Mouse (Mus musculus): ENCODE data around the gene Prf1.

Gene Prf1

GRCm38 (mm10) chr10:61297477-61297876 is at the start of gene Prf1:
TSS of gene Prf1 (plus strand) at chr10:61297833.
- no peak for DNase-seq

GRCm38 (mm10) chr10:61248596-61249114 is 49.0 kb upstream of the Prf1 start:
- DNase-seq, result no peak

- DNase-seq, result no peak
These were observed 47.7 kb upstream of the Prf1 start for GRCm38 (mm10) chr10:61249951-61250350.

- peak; percentile 53 for DNase-seq
These were observed 42.9 kb upstream of the Prf1 start for GRCm38 (mm10) chr10:61254761-61255160.

- no peak for DNase-seq
These were observed 42.4 kb upstream of the Prf1 start for GRCm38 (mm10) chr10:61255190-61255589.

- no peak for DNase-seq
These were observed 41.0 kb upstream of the Prf1 start for GRCm38 (mm10) chr10:61256665-61257064.

- no peak for DNase-seq
These were observed 39.5 kb upstream of the Prf1 start for GRCm38 (mm10) chr10:61258131-61258530.

GRCm38 (mm10) chr10:61261229-61262156 is 36.1 kb upstream of the Prf1 start:
- DNase-seq, result no peak

- no peak for DNase-seq
These were observed 34.0 kb upstream of the Prf1 start for GRCm38 (mm10) chr10:61263606-61264005.

GRCm38 (mm10) chr10:61267378-61267777 is 30.3 kb upstream of the Prf1 start:
- no peak for DNase-seq

- DNase-seq, result no peak
These were observed 25.5 kb upstream of the Prf1 start for GRCm38 (mm10) chr10:61272089-61272626.

- no peak for DNase-seq
These were observed 25.0 kb upstream of the Prf1 start for GRCm38 (mm10) chr10:61272631-61273030.

GRCm38 (mm10) chr10:61273081-61273843 is 24.4 kb upstream of the Prf1 start, which contains the start of gene Adamts14:
TSS of gene Adamts14 (minus strand) at chr10:61273438.
- peak; percentile 34 for DNase-seq

GRCm38 (mm10) chr10:61273844-61274215 is 23.8 kb upstream of the Prf1 start:
- peak; percentile 43 for DNase-seq

GRCm38 (mm10) chr10:61274532-61274931 is 23.1 kb upstream of the Prf1 start:
- no peak for DNase-seq

GRCm38 (mm10) chr10:61275669-61276110 is 21.9 kb upstream of the Prf1 start:
- peak; percentile 33 for DNase-seq

GRCm38 (mm10) chr10:61277051-61277450 is 20.6 kb upstream of the Prf1 start:
- DNase-seq, result no peak

- DNase-seq, result peak; percentile 52
These were observed 19.5 kb upstream of the Prf1 start for GRCm38 (mm10) chr10:61277918-61278674.

GRCm38 (mm10) chr10:61281115-61281514 is 16.5 kb upstream of the Prf1 start:
- DNase-seq, result no peak

- no peak for DNase-seq
These were observed 13.3 kb upstream of the Prf1 start for GRCm38 (mm10) chr10:61284309-61284708.

GRCm38 (mm10) chr10:61285271-61285670 is 12.4 kb upstream of the Prf1 start:
- DNase-seq, result peak; percentile 58

- DNase-seq, result no peak
These were observed 11.4 kb upstream of the Prf1 start for GRCm38 (mm10) chr10:61286246-61286645.

Data from lung, postnatal 14 days (tissue).